28 mouse cellular contexts compared by ENCODE assay signal in genomic region chr9:112361355-112361754, GRCm38 (mm10).
DNase-seq lines count a peak whose midpoint lies in the region; ATAC-seq and TF ChIP-seq lines count a peak whose summit lies in the region.
"Had no signal": no experiment of that assay in that cellular context is flagged by ENCODE, and none has a peak within 500 bp of the region (broad histone marks: within the 10 kb centered on the region; RNA-seq: fewer than 3 reads in every experiment).

No protein-coding gene starts in this region.

- H3K4me3 ChIP-seq in hindbrain, postnatal 0 days (ENCODE audit: low read length), result no peak overlapping the region
- H3K4me3 ChIP-seq: embryonic facial prominence, embryonic 10.5 days; embryonic facial prominence, embryonic 15.5 days; heart, embryonic 13.5 days; hindbrain, embryonic 15.5 days; kidney, embryonic 15.5 days; limb, embryonic 10.5 days; limb, embryonic 15.5 days; midbrain, embryonic 13.5 days; neural tube, embryonic 13.5 days had no signal

- no peak for TF ChIP-seq CTCF in hindbrain, postnatal 0 days (IDR thresholded peaks at IDR 0.05; ENCODE audit: low read depth)

- peaks cover 3% of the 10 kb centered on the region; the same call in 1 of the 2 replicates for H3K4me1 ChIP-seq in hindbrain, postnatal 0 days (ENCODE audit: insufficient read depth, low read length)
- H3K4me1 ChIP-seq: embryonic facial prominence, embryonic 10.5 days; embryonic facial prominence, embryonic 15.5 days; kidney, embryonic 15.5 days; limb, embryonic 10.5 days; limb, embryonic 15.5 days had no signal

- no peak overlapping the region for H3K27ac ChIP-seq in hindbrain, postnatal 0 days
- H3K27ac ChIP-seq: embryonic facial prominence, embryonic 10.5 days; embryonic facial prominence, embryonic 15.5 days; heart, embryonic 13.5 days; hindbrain, embryonic 15.5 days; kidney, embryonic 15.5 days; limb, embryonic 10.5 days; limb, embryonic 15.5 days; liver, embryonic 14.5 days; macrophage; midbrain, embryonic 13.5 days; neural tube, embryonic 13.5 days had no signal

- H3K36me3 ChIP-seq in hindbrain, postnatal 0 days (ENCODE audit: insufficient read depth, low read length), result no peaks in the 10 kb centered on the region
- H3K36me3 ChIP-seq: embryonic facial prominence, embryonic 10.5 days; embryonic facial prominence, embryonic 15.5 days; heart, embryonic 13.5 days; hindbrain, embryonic 15.5 days; kidney, embryonic 15.5 days; limb, embryonic 10.5 days; limb, embryonic 15.5 days; midbrain, embryonic 13.5 days; neural tube, embryonic 13.5 days had no signal

- H3K4me2 ChIP-seq in hindbrain, postnatal 0 days (ENCODE audit: low read depth, low read length), result no peak overlapping the region
- H3K4me2 ChIP-seq: embryonic facial prominence, embryonic 15.5 days; heart, embryonic 13.5 days; hindbrain, embryonic 15.5 days; kidney, embryonic 15.5 days; limb, embryonic 15.5 days; midbrain, embryonic 13.5 days; neural tube, embryonic 13.5 days had no signal

- no peak for DNase-seq in frontal cortex, postnatal 25 days (ENCODE audit: low spot score in 2 of 2)
- peak; percentile 25 for DNase-seq in right cerebral cortex, adult 18-20 months
- no peak for DNase-seq in right cerebral cortex, postnatal 14 days
- peak; percentile 17 to 23 for DNase-seq in layer of hippocampus, postnatal 10 days (ENCODE audit: low spot score in 2 of 2)
- DNase-seq in hindbrain, postnatal 0 days (ENCODE audit: low spot score), result no peak
- DNase-seq: adrenal gland, postnatal 14 days; cerebellum, adult 18-20 months; cerebellum, postnatal 14 days; heart, postnatal 10 days; kidney, adult 18-20 months; kidney, postnatal 25 days; lung, adult 2 months; lung, postnatal 10 days; thymus, postnatal 4 days had no signal

- no peaks in the 10 kb centered on the region for H3K9me3 ChIP-seq in hindbrain, postnatal 0 days (ENCODE audit: low read length)
- H3K9me3 ChIP-seq: embryonic facial prominence, embryonic 10.5 days; embryonic facial prominence, embryonic 15.5 days; heart, embryonic 13.5 days; hindbrain, embryonic 15.5 days; kidney, embryonic 15.5 days; limb, embryonic 10.5 days; limb, embryonic 15.5 days; midbrain, embryonic 13.5 days; neural tube, embryonic 13.5 days had no signal

- peak; percentile 69 for ATAC-seq in frontal cortex, adult (ENCODE audit: low TSS enrichment)
- no peak for ATAC-seq in granulocyte monocyte progenitor cell, adult 5-6 weeks (replicated peaks; ENCODE audit: poor library complexity, severe bottlenecking)
- ATAC-seq in hindbrain, postnatal 0 days, result no peak
- ATAC-seq: CD4-positive, CD25-positive, alpha-beta regulatory T cell, adult 4 months; midbrain, embryonic 13.5 days had no signal

- H3K27me3 ChIP-seq in hindbrain, postnatal 0 days (ENCODE audit: insufficient read depth, low read length), result no peaks in the 10 kb centered on the region
- H3K27me3 ChIP-seq: embryonic facial prominence, embryonic 15.5 days; heart, embryonic 13.5 days; hindbrain, embryonic 15.5 days; kidney, embryonic 15.5 days; limb, embryonic 15.5 days; midbrain, embryonic 13.5 days; neural tube, embryonic 13.5 days had no signal

- no peak overlapping the region for H3K9ac ChIP-seq in hindbrain, postnatal 0 days (replicated peaks; ENCODE audit: low read length)
- H3K9ac ChIP-seq: embryonic facial prominence, embryonic 15.5 days; heart, embryonic 13.5 days; hindbrain, embryonic 15.5 days; kidney, embryonic 15.5 days; limb, embryonic 15.5 days; liver, embryonic 14.5 days; midbrain, embryonic 13.5 days; neural tube, embryonic 13.5 days had no signal

- WGBS in hindbrain, postnatal 0 days, result 81% methylated on average over 3 of the region's 3 CpGs

Comparison
In these comparisons a context has a peak if more than half of its experiments do, and no peak if none do; other contexts are left out.
1. DNase-seq: peak in right cerebral cortex, adult 18-20 months (single experiment) and layer of hippocampus, postnatal 10 days (2 of 2); none in frontal cortex, postnatal 25 days (0 of 2), right cerebral cortex, postnatal 14 days (single experiment) and hindbrain, postnatal 0 days (single experiment).